Mouse (Mus musculus) retina, postnatal 7 days (tissue): ENCODE measurements around the gene Rnf144b.

Experiments
- DNase-seq: peaks from one replicate; pipeline ENCODE4 v3.0.0-alpha.2; 2012; ENCODE audit warnings: low read depth, low spot score

Rnf144b gene

DNA sequence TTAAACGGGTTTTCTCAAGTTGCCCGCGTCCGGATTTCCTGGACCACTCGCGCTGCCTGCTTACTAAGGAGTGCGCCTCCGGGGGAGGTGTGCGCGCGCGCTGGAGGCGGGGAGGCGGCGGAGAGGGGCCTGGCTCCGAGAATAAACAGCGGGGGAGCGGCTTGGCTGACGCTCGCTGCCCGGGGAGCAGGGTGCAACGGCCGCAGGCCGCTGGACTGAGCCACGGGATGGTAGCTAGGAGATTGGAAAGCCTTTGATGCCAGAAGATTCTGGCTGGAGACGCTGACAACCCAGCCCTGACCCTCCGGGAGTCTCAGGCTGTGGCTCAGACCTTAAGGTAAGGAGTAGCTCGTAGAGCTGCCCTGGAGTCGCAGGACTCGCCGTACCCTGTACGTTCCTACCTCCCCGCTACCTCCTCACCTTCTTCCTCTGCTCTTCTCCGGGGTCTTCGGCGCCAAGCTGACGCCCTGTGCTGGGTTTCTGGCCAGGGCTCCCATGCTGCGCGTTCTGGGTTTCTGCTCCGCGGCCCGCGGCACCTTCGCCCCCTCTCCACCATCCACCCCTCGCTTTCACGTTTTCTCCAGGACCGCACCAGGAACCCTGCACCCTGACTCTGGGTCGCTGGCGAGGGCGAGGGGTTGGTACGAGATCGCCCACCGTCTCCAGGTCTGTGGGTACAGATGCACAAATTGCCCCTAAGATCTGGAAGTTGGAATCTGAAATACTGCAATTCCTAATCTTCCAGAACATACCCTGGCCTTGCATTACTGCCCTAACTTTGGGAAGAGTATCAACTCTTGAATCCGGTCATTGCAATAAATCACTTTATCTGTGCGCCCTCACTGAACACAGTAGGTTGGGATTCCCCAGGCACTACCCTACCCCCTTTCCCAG, at the start of gene Rnf144b:
Gene Rnf144b (plus strand): TSS at position 120 of the 894 bp plus-strand sequence.
- no peak for DNase-seq

- DNase-seq, result no peak
Measured at GRCm38 (mm10) chr13:47076156-47076555, 46.3 kb upstream of the Rnf144b start.

GRCm38 (mm10) chr13:47077367-47077766, 45.1 kb upstream of the Rnf144b start:
- no peak for DNase-seq

DNA sequence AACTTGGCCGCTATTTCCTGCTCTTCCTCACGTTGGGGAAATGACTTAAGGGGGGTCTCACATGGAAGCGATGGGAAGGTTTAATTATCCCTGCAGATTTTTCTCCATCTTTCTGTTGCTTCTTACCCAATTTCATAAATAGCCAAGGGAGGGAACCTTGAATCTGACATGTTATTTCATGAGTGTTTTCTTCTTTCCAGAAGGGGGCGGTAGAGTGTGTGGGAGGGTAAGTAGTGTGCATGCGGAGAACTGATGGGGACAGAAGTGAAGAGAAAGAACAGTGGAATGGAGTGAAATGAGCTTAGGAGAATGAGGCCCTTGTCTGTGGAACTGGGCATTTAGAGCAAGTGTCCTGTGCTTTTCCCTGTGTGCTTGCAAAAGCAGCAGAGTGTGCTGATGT, 43.7 kb upstream of the Rnf144b start:
- no peak for DNase-seq

DNA sequence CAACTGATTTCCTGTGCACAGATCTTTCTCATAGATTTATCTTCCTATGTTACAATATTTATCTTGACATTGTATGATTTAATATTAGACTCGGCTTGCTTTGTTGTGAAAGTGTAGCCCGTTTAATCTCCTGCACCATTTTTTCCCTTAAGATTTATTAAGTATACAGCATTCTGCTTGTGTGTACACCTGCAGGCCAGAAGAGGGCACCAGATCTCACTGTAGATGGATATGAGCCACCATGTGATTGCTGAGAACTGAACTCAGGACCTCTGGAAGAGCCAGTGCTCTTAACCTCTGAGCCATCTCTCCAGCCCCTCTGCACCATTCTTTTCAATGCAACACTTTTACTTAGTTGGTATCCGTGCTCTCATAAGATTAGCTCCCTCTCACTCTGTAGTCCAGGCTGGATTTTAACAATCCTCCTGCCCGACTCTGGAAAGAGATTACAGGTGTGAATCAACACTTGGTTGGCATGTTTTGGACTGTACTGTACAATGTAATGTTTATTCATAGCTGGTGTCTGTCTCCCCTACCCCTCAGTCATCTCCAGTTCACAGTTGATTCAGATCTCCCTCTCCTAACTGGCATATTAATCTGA, 41.5 kb upstream of the Rnf144b start:
- no peak for DNase-seq

GRCm38 (mm10) chr13:47088433-47088832, 34.0 kb upstream of the Rnf144b start:
- no peak for DNase-seq

- no peak for DNase-seq
Measured at GRCm38 (mm10) chr13:47089271-47089670, 33.2 kb upstream of the Rnf144b start.

DNA sequence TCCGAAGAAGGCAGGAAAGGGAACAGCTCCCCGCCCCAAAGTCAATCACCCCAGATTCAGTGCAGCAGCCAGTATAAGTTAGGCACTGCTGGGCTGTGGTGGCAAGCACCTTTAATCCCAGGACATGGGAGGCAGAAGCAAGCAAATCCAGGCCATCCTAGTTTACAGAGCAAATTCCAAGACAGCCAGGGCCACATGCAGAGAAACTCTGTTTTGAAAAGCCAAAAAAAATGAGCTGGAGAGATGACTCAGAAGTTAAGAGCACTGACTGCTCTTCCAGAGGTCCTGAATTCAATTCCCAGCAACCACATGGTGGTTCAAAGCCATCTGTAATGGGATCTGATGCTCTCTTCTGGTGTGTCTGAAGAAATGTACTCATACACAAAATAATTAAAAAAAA, 28.7 kb upstream of the Rnf144b start:
- DNase-seq, result no peak

- no peak for DNase-seq
Measured at GRCm38 (mm10) chr13:47096591-47096990, 25.9 kb upstream of the Rnf144b start.

GRCm38 (mm10) chr13:47099265-47099664, 23.2 kb upstream of the Rnf144b start:
- DNase-seq, result no peak

DNA sequence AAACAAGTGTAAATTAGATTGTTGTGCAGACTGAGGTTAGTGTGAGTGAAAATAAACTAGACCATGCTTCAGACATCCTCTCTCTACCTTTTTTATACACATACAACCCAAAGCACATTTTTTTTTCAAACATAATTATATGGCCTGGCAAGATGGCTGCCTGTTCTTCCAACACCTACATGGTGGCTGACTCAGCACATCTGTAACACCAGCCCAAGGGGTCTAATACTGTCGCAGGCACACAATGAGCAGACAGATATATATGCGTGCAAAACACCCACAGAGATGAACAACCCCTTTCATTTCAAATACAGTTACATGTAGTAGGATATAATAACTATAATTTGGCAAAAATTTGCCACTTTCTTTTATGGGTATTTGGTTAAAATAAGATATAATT, 21.9 kb upstream of the Rnf144b start:
- DNase-seq, result no peak

DNA sequence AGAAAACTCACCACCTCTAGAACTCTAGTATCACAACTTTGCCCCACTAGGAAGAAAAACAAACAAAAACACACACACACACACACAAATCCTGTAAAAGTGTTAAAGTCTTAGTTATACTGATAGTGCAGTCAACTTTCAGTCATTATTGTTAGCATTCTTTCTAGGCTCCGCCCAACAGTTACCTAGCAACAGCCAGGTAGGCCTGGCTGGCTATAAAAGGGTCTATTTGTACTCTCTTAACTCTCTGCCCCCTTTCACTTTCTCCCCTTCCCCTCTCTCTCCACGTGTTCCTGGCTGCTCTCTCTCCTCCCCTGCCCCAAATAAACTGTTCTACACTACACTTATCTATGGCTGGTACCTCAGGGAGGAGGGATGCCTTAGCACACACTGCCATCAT, 18.3 kb upstream of the Rnf144b start:
- no peak for DNase-seq

- DNase-seq, result no peak
Measured at GRCm38 (mm10) chr13:47104856-47105541, 17.5 kb upstream of the Rnf144b start.

DNA sequence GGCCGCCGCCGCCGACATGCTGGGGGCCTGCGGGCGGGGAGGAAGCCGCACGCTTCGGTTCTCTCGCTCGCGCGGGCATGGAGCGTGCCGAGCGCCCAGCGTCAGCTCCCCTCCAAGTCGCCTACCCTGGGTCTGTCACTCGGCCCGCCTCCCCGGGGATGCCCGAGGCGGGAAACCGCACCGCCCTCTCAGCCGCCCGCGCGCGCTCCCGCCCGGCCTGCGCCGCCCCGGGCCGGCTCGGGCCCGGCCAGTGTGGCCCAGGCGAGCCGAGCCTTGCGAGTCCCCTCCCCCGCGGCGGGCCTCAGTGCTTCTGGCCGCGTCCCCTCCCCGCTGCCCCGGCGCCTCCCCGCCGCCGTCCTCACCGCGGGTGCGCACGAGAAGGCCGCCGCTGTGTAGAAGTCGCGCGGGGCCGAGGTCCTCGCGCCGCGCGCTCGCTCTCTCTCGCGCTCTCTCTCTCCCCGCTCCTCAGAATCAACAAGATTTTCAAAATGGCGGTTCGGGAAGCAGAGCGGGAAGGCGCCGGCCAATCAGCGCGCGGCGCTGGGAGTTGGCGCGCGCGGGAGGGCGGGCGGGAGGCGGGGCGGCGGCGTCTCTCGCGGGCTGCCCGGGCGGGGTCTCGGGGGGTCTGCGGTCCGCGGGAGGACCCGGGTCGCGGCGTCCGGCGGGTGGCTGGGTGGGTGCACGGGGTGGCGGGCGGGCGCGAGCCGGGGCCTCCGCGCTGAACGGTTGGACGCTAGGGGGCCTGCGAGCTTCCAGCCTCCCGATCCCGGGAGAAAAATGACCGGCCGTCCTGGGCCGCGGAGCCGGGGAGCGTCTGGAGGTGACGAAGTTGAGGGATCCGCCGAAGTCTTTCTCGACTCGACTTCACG, 16.5 kb upstream of the Rnf144b start, which contains the start of gene Dek:
Gene Dek (minus strand): TSS at position 491 of the 869 bp plus-strand sequence.
- DNase-seq, result peak; percentile 85

- no peak for DNase-seq
Measured at GRCm38 (mm10) chr13:47106580-47106888, 15.9 kb upstream of the Rnf144b start.

- DNase-seq, result no peak
Measured at GRCm38 (mm10) chr13:47109239-47109638, 13.2 kb upstream of the Rnf144b start.

DNA sequence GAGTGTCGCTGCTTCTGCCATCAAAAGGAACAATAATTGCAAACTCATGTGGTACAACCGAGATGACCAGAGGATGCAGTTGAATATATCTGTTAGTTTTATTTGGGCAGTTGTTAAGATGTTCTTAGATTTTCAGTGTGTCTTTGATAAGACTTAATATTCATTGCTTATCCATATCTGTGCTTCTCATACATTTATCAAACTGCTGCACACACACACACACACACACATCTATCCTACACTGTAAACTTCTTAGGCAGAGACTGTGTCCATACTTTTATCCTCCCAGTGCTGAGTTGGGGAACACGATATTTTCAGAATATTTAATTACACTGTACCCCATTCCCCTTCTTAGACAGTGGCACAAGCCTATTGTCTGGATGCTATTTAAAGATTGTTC, 11.3 kb upstream of the Rnf144b start:
- DNase-seq, result no peak

DNA sequence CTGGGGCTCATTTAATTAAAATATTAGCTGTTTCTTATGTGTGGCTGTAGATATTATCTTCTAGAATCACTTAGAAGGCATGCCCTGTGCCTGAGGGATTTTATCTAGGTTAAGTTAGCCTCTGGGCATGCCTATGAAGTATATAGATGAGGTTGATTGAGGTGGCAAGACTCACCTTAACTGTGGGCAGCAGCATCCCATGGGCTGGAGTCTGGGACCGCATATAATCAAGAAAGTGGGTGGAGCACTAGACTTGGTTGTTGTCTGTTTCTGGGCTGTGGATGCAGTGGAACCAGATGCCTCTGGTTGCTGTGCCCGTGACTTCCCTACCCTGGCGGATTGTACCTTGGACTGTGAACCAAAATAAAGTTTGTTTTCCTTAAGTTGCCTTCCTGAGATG, 10.4 kb upstream of the Rnf144b start:
- DNase-seq, result no peak

DNA sequence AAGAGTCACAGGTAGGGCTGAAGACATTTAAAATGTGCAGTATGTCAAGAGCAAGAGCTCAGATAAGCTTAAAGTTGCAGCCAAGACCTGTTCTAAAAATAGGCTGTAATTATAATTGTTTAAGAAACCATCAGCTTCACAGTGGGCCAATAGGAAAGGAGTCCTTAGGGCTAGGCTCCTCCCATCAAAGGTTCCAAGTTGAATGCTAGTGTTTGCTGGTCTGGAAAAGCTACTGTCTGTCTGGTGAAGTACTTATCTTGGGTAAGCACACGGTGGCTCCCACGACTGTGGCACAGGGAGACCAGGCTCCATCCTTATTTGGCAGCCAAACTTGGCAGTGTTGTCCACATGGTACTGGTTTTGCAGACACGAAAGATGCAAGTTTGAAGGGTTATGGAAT, 9.5 kb upstream of the Rnf144b start:
- no peak for DNase-seq

GRCm38 (mm10) chr13:47116000-47116399, 6.5 kb upstream of the Rnf144b start:
- DNase-seq, result no peak

DNA sequence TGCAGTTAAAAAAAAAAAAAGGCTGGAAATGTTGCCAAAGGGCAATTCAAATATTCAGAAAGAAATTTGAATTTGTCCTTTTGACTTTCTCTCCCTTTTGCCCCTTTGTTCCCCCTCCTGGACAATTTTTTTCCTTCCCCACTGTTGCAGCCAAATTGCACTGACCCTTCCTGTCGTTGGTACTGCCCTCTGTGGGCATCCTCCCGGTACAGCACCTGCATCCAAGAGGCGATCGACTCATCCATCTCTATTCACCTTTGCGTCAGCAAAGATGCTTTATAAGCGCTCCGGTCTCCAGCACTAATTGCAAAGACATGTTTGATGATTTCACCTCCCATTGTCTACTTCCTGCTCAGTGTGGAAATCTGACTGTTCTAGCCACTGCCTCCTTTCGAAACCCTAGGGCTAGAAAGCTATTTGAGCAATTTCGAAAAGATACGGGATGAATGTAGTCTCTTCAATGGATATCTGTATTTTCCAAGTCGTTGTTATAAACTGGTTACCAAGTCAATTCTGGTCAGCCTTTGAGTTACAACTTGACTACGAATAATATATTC, 1.0 kb upstream of the Rnf144b start:
- DNase-seq, result no peak
